Mouse (Mus musculus) adrenal gland, postnatal 36 days (tissue): ENCODE measurements at regions not wholly inside any gene's neighbourhood (a gene's known extent, or its start where the extent isn't known, plus 50 kb on each side); places are given as distances from the start of the nearest gene placed in this dataset.

Experiments used
- DNase-seq, 2 experiments: peaks; one replicate each; pipeline ENCODE4 v3.0.0; 2021; ENCODE audit warnings: mixed read lengths in 1 of 2

GRCm38 (mm10) chr17:10079853-10080650 lies 239.6 kb downstream of the Qk start:
- DNase-seq, result peak; percentile 14 to 43

GRCm38 (mm10) chr17:10078536-10079319 lies 240.9 kb downstream of the Qk start:
- no peak for DNase-seq

- DNase-seq, result no peak
These were observed 246.4 kb downstream of the Qk start for GRCm38 (mm10) chr17:10073301-10073700.

GRCm38 (mm10) chr17:10069251-10069650 lies 250.4 kb downstream of the Qk start:
- DNase-seq, result peak in 1 of 2 experiments; percentile 31

GRCm38 (mm10) chr17:10065131-10065530 lies 254.5 kb downstream of the Qk start:
- DNase-seq, result no peak

- DNase-seq, result no peak
These were observed 257.0 kb downstream of the Qk start for GRCm38 (mm10) chr17:10062546-10063100.

GRCm38 (mm10) chr17:10057736-10058135 lies 261.9 kb downstream of the Qk start:
- no peak for DNase-seq

GRCm38 (mm10) chr17:10056096-10056495 lies 263.6 kb downstream of the Qk start:
- DNase-seq, result no peak

- DNase-seq, result peak; percentile 72 to 78
These were observed 265.3 kb downstream of the Qk start for GRCm38 (mm10) chr17:10054375-10054774.

GRCm38 (mm10) chr17:10044336-10044735 lies 275.3 kb downstream of the Qk start:
- DNase-seq, result no peak

GRCm38 (mm10) chr17:10042042-10042652 lies 277.5 kb downstream of the Qk start:
- no peak for DNase-seq

GRCm38 (mm10) chr17:10040951-10041359 lies 278.7 kb downstream of the Qk start:
- peak; percentile 13 to 38 for DNase-seq

GRCm38 (mm10) chr17:10040375-10040774 lies 279.3 kb downstream of the Qk start:
- DNase-seq, result no peak

GRCm38 (mm10) chr17:10037799-10038445 lies 281.7 kb downstream of the Qk start:
- DNase-seq, result peak; percentile 5 to 8

- DNase-seq, result no peak
These were observed 286.1 kb downstream of the Qk start for GRCm38 (mm10) chr17:10033510-10033909.

GRCm38 (mm10) chr17:10031033-10031432 lies 288.6 kb downstream of the Qk start:
- DNase-seq, result no peak

GRCm38 (mm10) chr17:10026770-10027169 lies 292.9 kb downstream of the Qk start:
- no peak for DNase-seq

GRCm38 (mm10) chr17:10025212-10025611 lies 294.4 kb downstream of the Qk start:
- no peak for DNase-seq

- no peak for DNase-seq
These were observed 295.3 kb downstream of the Qk start for GRCm38 (mm10) chr17:10024323-10024722.

GRCm38 (mm10) chr17:10012161-10012560 lies 307.5 kb downstream of the Qk start:
- DNase-seq, result no peak

GRCm38 (mm10) chr17:10011728-10012127 lies 307.9 kb downstream of the Qk start:
- no peak for DNase-seq

GRCm38 (mm10) chr17:10001071-10001591 lies 318.5 kb downstream of the Qk start:
- peak; percentile 28 to 59 for DNase-seq
